Mouse (Mus musculus): ENCODE results near the gene Usp16. TPM values are rescaled to one million over a fixed set of nuclear protein-coding genes. Genes with fewer than 3 reads are reported as not detected.
A peak's percentile ranks its signal among the peaks of the same experiment; 100 is the strongest.

The Usp16 gene
- polyA plus RNA-seq, 1 experiment from 2014 or later = 48.2 TPM

- no peaks in the 10 kb centered on the region for H3K9me3 ChIP-seq (ENCODE audit: control insufficient read depth, low read length)
- no peaks in the 10 kb centered on the region for H3K36me3 ChIP-seq (ENCODE audit: control insufficient read depth, insufficient read depth, low read length)
- WGBS = 36% methylated on average over 8 of the region's 8 CpGs
- H3K27ac ChIP-seq (ENCODE audit: low read depth, low read length) = no peak overlapping the region
- ATAC-seq (ENCODE audit: low FRiP score, low TSS enrichment) = peak; percentile 56
- no peak overlapping the region for H3K4me3 ChIP-seq (ENCODE audit: low read length)
- H3K4me2 ChIP-seq (replicated peaks; ENCODE audit: low read depth, low read length) = no peak overlapping the region
- H3K9ac ChIP-seq (ENCODE audit: low read depth, low read length) = no peak overlapping the region
- peaks cover 7% of the 10 kb centered on the region; the same call in 1 of the 2 replicates for H3K4me1 ChIP-seq (ENCODE audit: control insufficient read depth, insufficient read depth, low read length)
- no peaks in the 10 kb centered on the region for H3K27me3 ChIP-seq (ENCODE audit: control insufficient read depth, insufficient read depth, low read length)
Measured at GRCm38 (mm10) chr16:87527553-87528249, 73.2 kb downstream of the Usp16 start.

DNA sequence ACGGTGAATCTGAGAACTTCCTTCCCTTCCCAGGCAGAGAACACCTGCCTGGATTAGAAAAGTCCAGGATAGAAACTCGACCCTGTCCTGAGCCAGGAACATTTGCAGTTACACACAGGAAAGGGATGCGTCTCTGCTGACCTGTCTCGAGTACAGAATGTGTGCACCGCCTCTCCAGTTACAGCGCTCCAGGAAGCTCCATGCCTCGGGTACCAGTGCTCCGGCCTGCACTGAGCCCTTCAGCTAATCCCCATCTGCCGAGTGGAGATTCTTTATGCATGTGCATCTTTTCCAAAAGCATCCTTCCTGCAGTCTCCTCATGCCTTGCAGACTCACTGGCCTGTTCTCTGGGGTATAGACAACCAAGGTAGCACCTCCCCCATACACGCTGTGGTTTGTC, 74.3 kb downstream of the Usp16 start:
- no peak for ATAC-seq (ENCODE audit: low FRiP score, low TSS enrichment)
- no peak overlapping the region for H3K4me3 ChIP-seq (ENCODE audit: low read length)
- WGBS = 47% methylated on average over 10 of the region's 10 CpGs

More for the DNA sequence above, 74.3 kb downstream of the Usp16 start:
- H3K27me3 ChIP-seq (ENCODE audit: control insufficient read depth, insufficient read depth, low read length) = no peaks in the 10 kb centered on the region
- no peak overlapping the region for H3K9ac ChIP-seq (ENCODE audit: low read depth, low read length)
- H3K27ac ChIP-seq (ENCODE audit: low read depth, low read length) = no peak overlapping the region
- no peaks in the 10 kb centered on the region for H3K36me3 ChIP-seq (ENCODE audit: control insufficient read depth, insufficient read depth, low read length)
- H3K4me2 ChIP-seq (replicated peaks; ENCODE audit: low read depth, low read length) = no peak overlapping the region
- H3K9me3 ChIP-seq (ENCODE audit: control insufficient read depth, low read length) = no peaks in the 10 kb centered on the region
- peaks cover 7% of the 10 kb centered on the region; the same call in 1 of the 2 replicates for H3K4me1 ChIP-seq (ENCODE audit: control insufficient read depth, insufficient read depth, low read length)

Other genes starting within 250 kb of the Usp16 start
- 37.7 and 38.3 TPM in 2 replicates for gene N6amt1, start 100.5 kb upstream of the Usp16 start, polyA plus RNA-seq (2014; fragmentation: Nextera tagmentation; extraction: Ambion mirVana)
- gene Ltn1, start 22.1 kb upstream of the Usp16 start, polyA plus RNA-seq (2014; fragmentation: Nextera tagmentation; extraction: Ambion mirVana) = 18.2 and 36.2 TPM in 2 replicates
- 9.5 and 13.7 TPM in 2 replicates for gene Rwdd2b, start 14.1 kb upstream of the Usp16 start, polyA plus RNA-seq (2014; fragmentation: Nextera tagmentation; extraction: Ambion mirVana)
- 499 and 541 TPM in 2 replicates for gene Cct8, start 41.2 kb downstream of the Usp16 start, polyA plus RNA-seq (2014; fragmentation: Nextera tagmentation; extraction: Ambion mirVana)
- gene Map3k7cl, start 98.6 kb downstream of the Usp16 start, polyA plus RNA-seq (2014; fragmentation: Nextera tagmentation; extraction: Ambion mirVana) = 0.69 and 1.4 TPM in 2 replicates
- gene Bach1, start 244.2 kb downstream of the Usp16 start, polyA plus RNA-seq (2014; fragmentation: Nextera tagmentation; extraction: Ambion mirVana) = 9.8 and 19.6 TPM in 2 replicates

Measured in kidney, embryonic 14.5 days (tissue).